Mouse (Mus musculus) neural tube, embryonic 11.5 days (tissue): ENCODE measurements at regions not wholly inside any gene's neighbourhood (a gene's known extent, or its start where the extent isn't known, plus 50 kb on each side); places are given as distances from the start of the nearest gene placed in this dataset.

Source experiments
- ATAC-seq: fragments of 200-750 bp; cut with Nextera tagmentation; 2 replicates; pipeline ENCODE4 v1.8.0; 2017; ENCODE audit warnings: moderate number of reproducible peaks, mild to moderate bottlenecking, moderate TSS enrichment, moderate library complexity; ENCODE audit not compliant: insufficient read depth, low FRiP score, low TSS enrichment
- DNase-seq: peaks from one replicate; pipeline ENCODE4 v3.0.0-alpha.2; 2015; ENCODE audit warnings: low spot score
- H3K27ac ChIP-seq: fragments of 300-500 bp; sonication (generic); 2 replicates; pipeline ENCODE4 v1.5.1; 2014; ENCODE audit warnings: low read depth, mild to moderate bottlenecking, low read length
- H3K27me3 ChIP-seq: fragments of 300-500 bp; sonication (generic); 2 replicates; pipeline ENCODE4 v1.6.1; 2014; ENCODE audit warnings: mild to moderate bottlenecking, low read length, mixed read lengths; ENCODE audit not compliant: control insufficient read depth, insufficient read depth
- H3K36me3 ChIP-seq: fragments of 300-500 bp; sonication (generic); 2 replicates; pipeline ENCODE4 v1.6.1; 2014; ENCODE audit warnings: mild to moderate bottlenecking, low read length, moderate library complexity, mixed read lengths; ENCODE audit not compliant: control insufficient read depth, insufficient read depth
- H3K4me1 ChIP-seq: fragments of 300-500 bp; sonication (generic); 2 replicates; pipeline ENCODE4 v1.6.1; 2014; ENCODE audit warnings: low read length, mixed read lengths; ENCODE audit not compliant: control insufficient read depth, insufficient read depth
- H3K4me2 ChIP-seq: fragments of 300-500 bp; sonication (generic); 2 replicates; pipeline ENCODE4 v1.6.1; 2014; ENCODE audit warnings: low read depth, mild to moderate bottlenecking, moderate library complexity
- H3K4me3 ChIP-seq: fragments of 300-500 bp; sonication (generic); 2 replicates; pipeline ENCODE4 v1.5.1; 2014; ENCODE audit warnings: low read depth, low read length
- H3K9ac ChIP-seq: fragments of 300-500 bp; sonication (generic); 2 replicates; pipeline ENCODE4 v1.6.1; 2014; ENCODE audit warnings: mild to moderate bottlenecking, low read length
- H3K9me3 ChIP-seq: fragments of 300-500 bp; sonication (generic); 2 replicates; pipeline ENCODE4 v1.6.1; 2016; ENCODE audit warnings: low read length; ENCODE audit not compliant: control insufficient read depth
- WGBS: fragments of 180-500 bp; shearing (Covaris S2); extraction: QIAGEN DNeasy Blood & Tissue Kit; methylation state at CpG from one replicate; pipeline ENCODE4 v1.1.7; 2014; 5-methylcytosine and 5-hydroxymethylcytosine counted together

DNA sequence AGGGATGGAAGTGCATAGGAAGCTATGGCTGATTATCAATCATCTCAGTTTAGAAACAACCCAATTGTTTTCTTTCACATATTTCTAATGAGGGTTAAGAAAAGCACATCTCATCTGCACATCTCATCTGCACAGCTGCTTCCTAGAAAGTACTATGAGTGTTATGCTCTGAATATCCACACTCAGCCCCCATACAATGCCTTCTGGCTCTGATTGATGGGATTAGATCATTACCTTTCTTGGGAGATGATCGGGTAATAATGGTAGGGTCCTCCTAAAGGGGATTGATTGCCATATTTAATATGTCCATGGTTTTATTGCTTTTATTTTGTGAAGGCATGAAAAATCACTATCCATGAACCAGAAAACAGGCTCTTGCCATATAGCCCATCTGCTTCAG lies 813.3 kb upstream of the Slc39a10 start:
- H3K9me3 ChIP-seq, result no peaks in the 10 kb centered on the region
- H3K4me1 ChIP-seq, result no peaks in the 10 kb centered on the region
- H3K9ac ChIP-seq, result no peak overlapping the region
- DNase-seq, result no peak
- WGBS, result 75% methylated on average over 1 of the region's 1 CpGs
- H3K4me2 ChIP-seq, result no peak overlapping the region
- no peak overlapping the region for H3K27ac ChIP-seq
- peak; percentile 50 for ATAC-seq
- H3K36me3 ChIP-seq, result no peaks in the 10 kb centered on the region
- H3K27me3 ChIP-seq, result no peaks in the 10 kb centered on the region
- no peak overlapping the region for H3K4me3 ChIP-seq
